Mouse (Mus musculus): ENCODE data around the gene Olfr725. TPM values are rescaled to one million over a fixed set of nuclear protein-coding genes. Genes with fewer than 3 reads are reported as not detected.

Olfr725 gene
- not detected in 2 replicates for polyA plus RNA-seq (2012)

DNA sequence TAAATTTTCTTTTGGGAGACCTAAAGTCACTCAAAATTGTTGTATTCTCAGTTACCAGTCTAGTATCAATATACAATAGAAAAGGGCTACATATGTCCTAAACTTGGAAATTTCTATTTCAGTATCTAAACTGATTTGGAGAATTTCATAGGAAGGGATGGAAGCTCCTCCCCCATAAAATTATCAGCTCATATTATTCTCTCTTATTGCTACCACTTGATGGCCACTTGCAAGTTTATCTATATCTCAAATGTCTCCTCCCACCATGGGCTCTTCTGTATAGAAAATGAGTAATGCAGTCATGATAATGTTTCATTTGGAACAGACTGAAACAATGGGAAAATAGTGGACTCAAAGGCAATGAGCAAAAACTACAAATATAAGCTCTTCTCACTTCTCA, at the start of gene Olfr725:
Gene Olfr725, minus strand, starts transcription at position 101 of the 400 bp plus-strand sequence.

Other genes with a start within 250 kb of the Olfr725 start
- not detected in 2 replicates for gene Olfr722, start 138.4 kb downstream of the Olfr725 start, polyA plus RNA-seq (2012)
- not detected in 2 replicates for gene Olfr723, start 108.6 kb downstream of the Olfr725 start, polyA plus RNA-seq (2012)
- gene Olfr724, start 77.1 kb downstream of the Olfr725 start, polyA plus RNA-seq (2012): not detected in 2 replicates
- gene Olfr726, start 50.6 kb upstream of the Olfr725 start, polyA plus RNA-seq (2012): not detected in 2 replicates
- gene Olfr727, start 82.8 kb upstream of the Olfr725 start, polyA plus RNA-seq (2012): not detected in 2 replicates
- gene Olfr728, start 102.3 kb upstream of the Olfr725 start, polyA plus RNA-seq (2012): not detected in 2 replicates
- gene Olfr729, start 112.5 kb upstream of the Olfr725 start, polyA plus RNA-seq (2012): not detected in 2 replicates
- not detected in 2 replicates for gene Olfr730, start 147.8 kb upstream of the Olfr725 start, polyA plus RNA-seq (2012)
- gene Olfr731, start 201.5 kb upstream of the Olfr725 start, polyA plus RNA-seq (2012): not detected in 2 replicates
- gene Olfr732, start 243.8 kb upstream of the Olfr725 start, polyA plus RNA-seq (2012): not detected in 2 replicates

Data from megakaryocyte-erythroid progenitor cell, adult 5 weeks (primary cell).